Mouse (Mus musculus): ENCODE data around the gene Ergic1.

DNA sequence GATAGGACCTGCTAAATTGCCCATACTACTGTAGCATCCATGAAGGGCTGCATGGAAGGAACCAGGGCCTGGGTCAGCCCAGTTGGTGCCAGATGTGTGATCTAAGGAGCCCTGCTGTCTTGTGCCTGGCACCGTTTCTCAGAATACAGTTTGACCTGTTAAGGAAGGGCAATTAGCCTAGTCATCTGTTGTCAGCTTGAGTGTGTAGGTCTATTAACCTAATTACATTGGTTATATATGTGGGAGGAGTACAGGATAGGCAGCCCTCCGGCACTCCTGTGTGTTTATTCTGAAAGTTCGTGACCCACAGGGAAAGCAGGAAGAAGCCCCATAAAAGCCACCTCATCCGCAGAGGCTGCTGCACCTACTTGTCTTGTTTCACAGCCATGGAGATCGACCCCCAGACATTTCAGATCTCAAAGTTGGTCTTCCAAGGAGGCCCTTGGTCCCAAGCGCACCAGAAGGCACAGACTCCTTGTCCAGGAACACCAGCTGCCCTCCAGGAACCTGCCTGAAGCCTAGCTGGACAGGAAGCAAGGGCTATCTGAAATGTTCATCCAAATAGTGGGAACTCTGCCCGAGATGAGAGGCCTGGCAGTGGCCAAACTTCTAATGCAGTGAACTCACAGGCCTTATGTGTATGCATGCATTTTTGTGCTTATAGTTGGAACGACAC, 6.0 kb downstream of the Ergic1 start:
- no peak for TF ChIP-seq CTCF (IDR thresholded peaks at IDR 0.05; ENCODE audit: low read depth)
- no peak for TF ChIP-seq EP300 (IDR thresholded peaks at IDR 0.05; ENCODE audit: low read depth)

Data from liver, postnatal 0 days (tissue).